Mouse (Mus musculus): ENCODE measurements around the gene Rhobtb1.

Gene Rhobtb1

GRCm38 (mm10) chr10:69275811-69276775 lies 124.9 kb downstream of the Rhobtb1 start:
- no peak for DNase-seq (ENCODE audit: low spot score)

- no peak for DNase-seq (ENCODE audit: low spot score)
Measured at GRCm38 (mm10) chr10:69276920-69277435, 125.7 kb downstream of the Rhobtb1 start.

- DNase-seq (ENCODE audit: low spot score) = no peak
Measured at GRCm38 (mm10) chr10:69278764-69279606, 127.8 kb downstream of the Rhobtb1 start.

GRCm38 (mm10) chr10:69279607-69279978 lies 128.4 kb downstream of the Rhobtb1 start:
- DNase-seq (ENCODE audit: low spot score) = no peak

GRCm38 (mm10) chr10:69286939-69287338 lies 135.7 kb downstream of the Rhobtb1 start:
- DNase-seq (ENCODE audit: low spot score) = no peak

- DNase-seq (ENCODE audit: low spot score) = no peak
Measured at GRCm38 (mm10) chr10:69288086-69288485, 136.9 kb downstream of the Rhobtb1 start.

- DNase-seq (ENCODE audit: low spot score) = no peak
Measured at GRCm38 (mm10) chr10:69288720-69289119, 137.5 kb downstream of the Rhobtb1 start.

GRCm38 (mm10) chr10:69290736-69291135 lies 139.5 kb downstream of the Rhobtb1 start:
- DNase-seq (ENCODE audit: low spot score) = no peak

GRCm38 (mm10) chr10:69295919-69296318 lies 144.7 kb downstream of the Rhobtb1 start:
- DNase-seq (ENCODE audit: low spot score) = no peak

- DNase-seq (ENCODE audit: low spot score) = no peak
Measured at GRCm38 (mm10) chr10:69299985-69300384, 148.8 kb downstream of the Rhobtb1 start.

- DNase-seq (ENCODE audit: low spot score) = no peak
Measured at GRCm38 (mm10) chr10:69302667-69303066, 151.4 kb downstream of the Rhobtb1 start.

GRCm38 (mm10) chr10:69304819-69305218 lies 153.6 kb downstream of the Rhobtb1 start:
- no peak for DNase-seq (ENCODE audit: low spot score)

- no peak for DNase-seq (ENCODE audit: low spot score)
Measured at GRCm38 (mm10) chr10:69305600-69305999, 154.4 kb downstream of the Rhobtb1 start.

GRCm38 (mm10) chr10:69306205-69306604 lies 155.0 kb downstream of the Rhobtb1 start:
- DNase-seq (ENCODE audit: low spot score) = peak; percentile 35

- peak; percentile 50 for DNase-seq (ENCODE audit: low spot score)
Measured at GRCm38 (mm10) chr10:69307067-69307466, 155.8 kb downstream of the Rhobtb1 start.

- no peak for DNase-seq (ENCODE audit: low spot score)
Measured at GRCm38 (mm10) chr10:69309109-69309508, 157.9 kb downstream of the Rhobtb1 start.

GRCm38 (mm10) chr10:69311867-69312266 lies 160.6 kb downstream of the Rhobtb1 start:
- DNase-seq (ENCODE audit: low spot score) = no peak

- no peak for DNase-seq (ENCODE audit: low spot score)
Measured at GRCm38 (mm10) chr10:69313944-69314343, 162.7 kb downstream of the Rhobtb1 start.

- no peak for DNase-seq (ENCODE audit: low spot score)
Measured at GRCm38 (mm10) chr10:69318514-69318913, 167.3 kb downstream of the Rhobtb1 start.

- peak; percentile 54 for DNase-seq (ENCODE audit: low spot score)
Measured at GRCm38 (mm10) chr10:69320667-69321518, 169.7 kb downstream of the Rhobtb1 start.

GRCm38 (mm10) chr10:69321519-69322035 lies 170.3 kb downstream of the Rhobtb1 start:
- no peak for DNase-seq (ENCODE audit: low spot score)

All from c-Kit-positive CD71-positive TER-119-positive erythroid progenitor cells, embryonic 14.5 days (primary cell).